Mouse (Mus musculus): ENCODE data around the gene Gbx1.

The Gbx1 gene

GRCm38 (mm10) chr5:24525360-24526189 lies 1.4 kb downstream of the Gbx1 start:
- DNase-seq (ENCODE audit: low read depth, low spot score): no peak

GRCm38 (mm10) chr5:24524522-24524921 lies 2.5 kb downstream of the Gbx1 start:
- no peak for DNase-seq (ENCODE audit: low read depth, low spot score)

DNA sequence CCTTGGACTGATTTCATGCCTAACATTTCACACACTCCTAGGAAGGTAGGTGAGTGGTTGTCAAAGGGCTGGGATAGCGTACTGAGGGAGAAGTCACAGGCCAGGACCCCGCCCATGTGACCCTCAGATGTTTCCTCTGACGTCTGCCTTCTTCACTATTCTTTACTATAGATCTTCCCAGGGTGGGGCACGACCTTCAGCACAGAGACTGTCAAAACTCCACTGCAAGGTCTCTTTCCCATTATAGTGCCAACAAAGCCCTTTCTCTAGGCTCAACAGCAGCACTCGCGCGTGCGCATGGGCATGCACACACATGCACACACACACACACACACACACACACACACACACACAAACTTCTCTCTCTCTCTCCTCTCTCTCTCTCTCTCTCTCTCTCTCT lies 3.2 kb downstream of the Gbx1 start:
- no peak for DNase-seq (ENCODE audit: low read depth, low spot score)

GRCm38 (mm10) chr5:24521366-24521765 lies 5.6 kb downstream of the Gbx1 start:
- DNase-seq (ENCODE audit: low read depth, low spot score): no peak

GRCm38 (mm10) chr5:24512271-24512670 lies 14.7 kb downstream of the Gbx1 start:
- no peak for DNase-seq (ENCODE audit: low read depth, low spot score)

DNA sequence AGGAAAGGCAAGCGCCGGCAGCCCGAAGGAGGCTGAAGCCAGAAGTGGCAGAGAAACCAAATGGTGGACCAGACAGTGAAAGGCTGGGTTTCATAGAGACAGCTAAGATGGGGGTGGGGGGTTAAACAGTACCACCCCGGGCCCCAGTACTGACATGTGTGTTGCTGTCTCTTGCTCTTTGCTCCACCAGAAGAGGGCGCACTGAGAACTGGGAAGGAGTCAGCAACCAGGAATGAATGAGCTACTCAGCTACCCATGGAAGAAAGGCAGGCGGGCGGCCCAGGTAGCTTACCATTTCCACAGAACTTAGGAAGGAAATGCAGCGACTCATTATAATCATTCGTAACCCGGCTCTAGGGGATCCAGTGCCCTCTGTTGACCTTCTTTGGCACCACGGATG lies 16.4 kb downstream of the Gbx1 start:
- no peak for DNase-seq (ENCODE audit: low read depth, low spot score)

- no peak for DNase-seq (ENCODE audit: low read depth, low spot score)
These were observed 18.6 kb downstream of the Gbx1 start for GRCm38 (mm10) chr5:24508406-24508805.

DNA sequence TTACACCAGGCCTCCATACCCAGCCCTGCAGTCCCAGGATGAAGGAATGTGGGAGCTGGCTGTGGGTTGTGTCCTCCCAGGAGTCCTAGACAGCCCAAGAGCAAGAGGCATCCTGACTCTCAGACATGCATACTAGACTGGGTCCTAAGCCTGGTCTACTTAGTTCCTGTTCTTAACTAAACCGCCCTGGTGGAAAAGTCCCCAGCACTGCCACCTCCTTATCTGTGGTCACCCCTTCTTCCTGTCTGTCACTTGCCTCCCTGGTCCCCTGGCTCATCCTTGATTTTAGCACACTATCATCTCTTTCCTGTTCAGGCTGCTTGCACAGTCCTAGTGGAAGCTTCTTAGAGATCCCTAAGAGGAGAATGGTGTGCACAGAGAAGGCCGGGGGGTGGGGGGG lies 21.5 kb downstream of the Gbx1 start:
- DNase-seq (ENCODE audit: low read depth, low spot score): no peak

DNA sequence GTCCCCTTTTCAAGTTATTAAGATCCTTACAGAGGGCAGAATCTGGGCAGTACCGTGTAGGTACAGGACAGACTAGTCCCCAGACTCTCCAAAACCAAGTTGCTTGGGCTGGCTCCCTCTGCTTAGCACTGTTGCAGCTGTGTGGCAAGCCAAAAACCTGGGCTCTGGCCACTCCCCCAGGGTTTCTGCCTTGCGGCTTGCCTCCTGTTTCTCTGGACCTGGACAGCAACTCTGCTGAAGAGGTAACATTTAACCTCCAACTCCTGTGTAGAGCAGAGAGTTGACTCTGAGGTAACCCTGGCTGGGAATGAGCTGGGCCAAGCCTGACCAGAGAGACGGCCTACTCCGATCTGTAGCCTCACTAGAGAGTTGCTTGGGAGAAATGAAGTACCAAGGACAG lies 24.2 kb downstream of the Gbx1 start:
- DNase-seq (ENCODE audit: low read depth, low spot score): no peak

- DNase-seq (ENCODE audit: low read depth, low spot score): no peak
These were observed 26.2 kb downstream of the Gbx1 start for GRCm38 (mm10) chr5:24500851-24501250.

- no peak for DNase-seq (ENCODE audit: low read depth, low spot score)
These were observed 27.9 kb downstream of the Gbx1 start for GRCm38 (mm10) chr5:24499113-24499512.

- no peak for DNase-seq (ENCODE audit: low read depth, low spot score)
These were observed 29.5 kb downstream of the Gbx1 start for GRCm38 (mm10) chr5:24497526-24497925.

DNA sequence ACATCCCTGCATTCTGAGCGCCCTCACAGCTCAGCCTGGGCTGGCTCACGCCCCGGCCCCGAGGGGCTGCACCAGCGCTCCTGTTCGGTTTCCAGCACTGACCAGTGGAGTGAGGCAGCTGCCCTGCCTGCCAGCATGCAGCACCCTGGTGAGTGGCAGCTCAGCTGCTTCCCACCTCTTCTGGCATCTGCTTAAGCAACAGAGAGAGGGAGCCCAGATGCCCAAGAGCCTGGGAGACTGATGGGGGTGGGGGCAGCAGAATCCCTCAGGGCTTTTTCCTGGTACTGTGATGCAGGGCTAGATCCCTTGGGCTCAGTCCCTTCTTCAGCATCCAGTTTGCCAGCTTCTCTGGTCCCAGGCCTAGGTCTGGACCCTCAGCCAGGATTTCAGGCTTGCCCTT lies 30.2 kb downstream of the Gbx1 start:
- no peak for DNase-seq (ENCODE audit: low read depth, low spot score)

DNA sequence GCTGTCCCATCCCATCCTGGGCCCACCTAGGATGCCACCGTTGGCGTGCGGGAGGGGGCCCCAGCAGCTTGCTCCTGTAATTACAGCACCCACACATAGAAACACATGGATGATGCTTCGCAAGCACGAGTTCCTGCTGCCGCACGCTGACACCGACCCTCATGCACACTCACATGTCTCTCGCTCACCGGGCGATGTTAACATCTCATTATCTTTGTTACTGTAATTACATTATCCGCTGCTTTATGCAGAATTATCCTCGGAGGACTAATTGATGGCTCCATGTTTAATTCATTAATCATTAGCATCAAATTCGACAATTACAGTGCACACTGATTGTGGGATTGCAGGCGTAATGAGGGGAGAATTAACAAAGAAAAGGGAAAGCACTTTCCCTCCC lies 32.0 kb downstream of the Gbx1 start:
- no peak for DNase-seq (ENCODE audit: low read depth, low spot score)

DNA sequence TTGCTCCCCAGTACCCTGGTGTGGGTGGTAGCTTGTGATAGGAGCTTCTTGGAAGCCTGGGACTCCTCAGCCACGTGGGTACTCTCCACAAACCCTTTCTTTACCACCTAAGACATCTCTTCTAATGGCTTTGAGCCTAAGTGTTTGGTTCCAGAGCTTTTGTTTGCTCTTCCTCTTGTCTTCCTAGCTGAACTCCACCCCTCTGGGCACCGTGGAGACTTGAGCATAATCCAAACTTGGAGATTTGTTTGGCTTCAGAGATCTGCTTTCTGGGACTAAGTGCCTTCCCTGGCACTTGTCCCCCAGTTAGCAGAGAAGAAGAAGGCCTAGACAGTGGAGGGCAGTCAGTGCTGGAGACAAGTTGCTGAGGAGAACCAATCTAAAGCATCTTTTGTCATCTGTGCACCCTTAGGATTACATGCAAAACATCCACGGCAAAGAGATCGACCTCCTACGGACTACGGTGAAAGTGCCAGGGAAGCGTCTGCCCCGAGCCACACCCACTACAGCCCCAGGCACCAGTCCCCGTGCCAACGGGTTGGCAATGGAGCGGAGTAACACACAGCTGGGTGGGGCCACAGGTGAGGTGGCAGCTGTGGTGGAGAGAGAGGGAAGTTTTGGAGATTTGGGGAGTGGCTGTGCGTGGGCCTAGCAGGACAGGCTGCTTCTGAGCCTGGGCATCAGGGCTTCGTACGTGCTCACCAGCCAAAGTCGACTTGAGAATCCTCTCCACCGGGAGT lies 34.3 kb downstream of the Gbx1 start:
- DNase-seq (ENCODE audit: low read depth, low spot score): no peak

- DNase-seq (ENCODE audit: low read depth, low spot score): no peak
These were observed 36.5 kb downstream of the Gbx1 start for GRCm38 (mm10) chr5:24490413-24490920.

- DNase-seq (ENCODE audit: low read depth, low spot score): no peak
These were observed 40.3 kb downstream of the Gbx1 start for GRCm38 (mm10) chr5:24486738-24487137.

DNA sequence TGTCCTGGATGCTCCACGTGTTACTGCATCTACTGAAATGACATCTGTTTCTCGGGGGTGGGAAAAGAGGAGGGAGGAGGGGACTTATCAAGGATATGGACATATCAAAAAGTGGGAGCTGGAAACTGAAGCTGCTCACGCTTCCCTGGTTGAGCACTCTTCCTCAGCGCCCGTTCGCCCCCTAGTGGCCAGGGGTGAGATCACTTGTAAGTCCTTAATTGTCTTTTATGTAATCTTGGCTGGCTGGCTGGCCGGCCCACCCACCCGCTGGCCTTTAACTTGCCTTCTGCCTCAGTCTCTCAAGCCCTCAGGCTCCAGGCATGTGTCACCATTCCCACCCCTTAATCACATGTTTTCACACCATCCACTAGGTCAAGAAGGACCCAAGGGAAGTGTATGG lies 40.9 kb downstream of the Gbx1 start:
- peak; percentile 90 for DNase-seq (ENCODE audit: low read depth, low spot score)

- no peak for DNase-seq (ENCODE audit: low read depth, low spot score)
These were observed 42.0 kb downstream of the Gbx1 start for GRCm38 (mm10) chr5:24484963-24485362.

- DNase-seq (ENCODE audit: low read depth, low spot score): peak; percentile 84
These were observed 43.7 kb downstream of the Gbx1 start for GRCm38 (mm10) chr5:24483326-24483725.

DNA sequence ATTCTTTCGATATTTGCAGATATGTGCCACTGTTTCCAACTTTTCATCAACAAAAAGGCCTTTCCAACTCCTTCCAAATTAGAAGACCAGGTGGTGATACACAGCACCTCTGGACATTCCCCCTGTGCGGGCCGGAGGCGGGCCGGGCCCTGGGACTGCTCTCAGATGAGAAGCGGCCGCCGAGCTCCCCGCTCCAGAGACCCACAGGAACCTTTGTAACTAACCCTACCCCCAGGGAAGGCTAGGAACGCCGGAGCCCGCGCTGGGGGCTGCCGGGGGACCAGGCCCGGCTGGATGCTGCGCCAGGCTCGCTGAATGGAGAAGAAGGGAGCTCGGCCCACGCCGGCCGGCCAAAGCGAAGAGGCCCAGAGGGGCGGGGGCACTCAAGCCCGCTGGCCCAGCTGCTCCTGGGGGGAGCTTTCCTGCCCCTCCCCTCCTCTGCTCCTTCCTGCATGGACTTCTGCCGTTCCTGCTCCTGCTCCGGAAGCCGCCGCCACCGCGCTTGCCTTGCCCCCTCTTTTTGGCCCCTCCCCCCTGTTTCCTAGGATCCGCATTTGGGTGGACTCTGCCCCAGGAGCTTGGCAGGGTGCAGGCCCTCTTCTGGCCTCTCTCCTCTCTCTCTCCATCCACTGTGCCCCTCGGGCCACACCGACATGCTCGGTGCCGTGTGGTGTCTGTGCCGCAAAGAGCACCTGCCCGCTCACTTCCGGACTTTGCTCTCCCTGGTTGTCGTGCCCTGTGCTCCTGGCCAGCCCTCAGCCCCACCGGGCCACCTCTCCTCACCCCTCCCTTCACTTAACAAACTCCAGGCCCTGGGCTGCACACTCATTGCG lies 44.5 kb downstream of the Gbx1 start:
- DNase-seq (ENCODE audit: low read depth, low spot score): no peak

DNA sequence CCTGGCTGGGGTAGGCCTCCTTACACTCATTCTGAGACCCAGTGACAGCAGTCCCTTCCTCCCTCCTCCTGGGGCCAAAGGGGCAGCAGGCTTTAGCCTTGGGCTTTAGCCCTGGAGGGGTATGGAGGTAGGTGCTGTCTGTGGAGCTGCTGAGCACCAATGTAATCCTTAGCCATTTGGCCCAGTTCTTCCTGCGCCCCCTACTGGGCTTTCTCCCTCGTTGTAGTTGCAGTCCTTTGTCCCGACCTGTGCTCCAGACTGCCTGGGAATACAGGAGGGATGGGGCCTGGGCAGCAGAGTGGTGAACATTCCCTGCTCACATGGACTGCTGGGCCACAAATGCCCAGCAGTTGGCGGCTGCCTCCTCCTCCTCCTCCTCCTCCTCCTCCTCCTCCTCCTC lies 45.4 kb downstream of the Gbx1 start:
- peak; percentile 86 for DNase-seq (ENCODE audit: low read depth, low spot score)
